Mouse (Mus musculus) lung, embryonic 16.5 days (tissue): ENCODE data around the gene Hdac9. TPM values are rescaled to one million over a fixed set of nuclear protein-coding genes. Genes with fewer than 3 reads are reported as not detected.

Experiments
- ATAC-seq: fragments of 200-750 bp; cut with Nextera tagmentation; 2 replicates; pipeline ENCODE4 v1.8.0; 2017; ENCODE audit warnings: low read depth, mild to moderate bottlenecking, moderate library complexity
- H3K27ac ChIP-seq: fragments of 300-500 bp; sonication (generic); 2 replicates; pipeline ENCODE4 v1.5.1; 2014; ENCODE audit warnings: mild to moderate bottlenecking, control low read depth, low read length
- H3K27me3 ChIP-seq: fragments of 300-500 bp; sonication (generic); 2 replicates; pipeline ENCODE4 v1.6.1; 2014; ENCODE audit warnings: low read depth, low read length, mixed read lengths; ENCODE audit not compliant: control insufficient read depth, insufficient read depth
- H3K36me3 ChIP-seq: fragments of 300-500 bp; sonication (generic); 2 replicates; pipeline ENCODE4 v1.6.1; 2014; ENCODE audit warnings: low read length; ENCODE audit not compliant: control insufficient read depth, insufficient read depth
- H3K4me1 ChIP-seq: fragments of 300-500 bp; sonication (generic); replicated peaks from 2 replicates; pipeline ENCODE4 v1.6.1; 2014; ENCODE audit warnings: low read length, mixed read lengths; ENCODE audit not compliant: control insufficient read depth, insufficient read depth
- H3K4me2 ChIP-seq: fragments of 300-500 bp; sonication (generic); 2 replicates; pipeline ENCODE4 v1.6.1; 2014; ENCODE audit warnings: low read depth, low read length, control low read depth
- H3K4me3 ChIP-seq: fragments of 300-500 bp; sonication (generic); 2 replicates; pipeline ENCODE4 v1.5.1; 2014; ENCODE audit warnings: mild to moderate bottlenecking, low read length, control low read depth
- H3K9ac ChIP-seq: fragments of 300-500 bp; sonication (generic); 2 replicates; pipeline ENCODE4 v1.6.1; 2014; ENCODE audit warnings: low read length, control low read depth
- H3K9me3 ChIP-seq: fragments of 300-500 bp; sonication (generic); 2 replicates; pipeline ENCODE4 v1.6.1; 2016; ENCODE audit warnings: low read length; ENCODE audit not compliant: control insufficient read depth
- WGBS: fragments of 180-500 bp; shearing (Covaris S2); extraction: QIAGEN DNeasy Blood & Tissue Kit; methylation state at CpG from one replicate; pipeline ENCODE4 v1.1.7; 2014; 5-methylcytosine and 5-hydroxymethylcytosine counted together
- polyA plus RNA-seq: library from polyadenylated mRNA; unstranded; fragments of >200 nt; fragmentation: Nextera tagmentation; extraction: Ambion mirVana; gene quantifications from 2 replicates; pipeline ENCODE4 v1.2.1, GENCODE M21; 2015

Gene Hdac9
- polyA plus RNA-seq, 1 experiment from 2014 or later, result 5.9 TPM

DNA sequence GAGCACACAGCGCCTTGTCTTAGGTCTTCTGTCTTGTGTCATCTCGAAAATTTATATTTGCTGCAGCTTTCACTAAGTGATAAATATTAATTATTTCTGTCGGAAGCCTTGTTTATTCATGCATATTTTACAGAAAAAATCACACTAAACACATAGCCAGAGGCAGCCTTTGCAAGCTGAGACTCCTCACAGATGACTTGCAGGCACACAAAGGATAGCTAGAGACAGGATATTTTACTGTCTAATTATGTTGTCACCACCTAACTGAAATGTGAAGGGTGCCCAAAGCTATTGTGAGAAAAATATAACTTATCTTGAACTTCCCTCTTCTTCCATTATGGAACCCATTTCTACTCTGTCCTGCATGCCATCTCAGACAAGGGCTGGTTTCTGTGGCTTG is 258.3 kb downstream of the Hdac9 start:
- H3K4me2 ChIP-seq, result no peak overlapping the region
- no peak overlapping the region for H3K27ac ChIP-seq
- no peak overlapping the region for H3K9ac ChIP-seq
- WGBS, result 60% methylated on average over 3 of the region's 3 CpGs
- H3K4me3 ChIP-seq, result no peak overlapping the region
- no peaks in the 10 kb centered on the region for H3K9me3 ChIP-seq
- ATAC-seq, result no peak
- H3K36me3 ChIP-seq, result no peaks in the 10 kb centered on the region
- no peaks in the 10 kb centered on the region for H3K4me1 ChIP-seq
- H3K27me3 ChIP-seq, result no peaks in the 10 kb centered on the region

- no peaks in the 10 kb centered on the region for H3K4me1 ChIP-seq
- H3K4me2 ChIP-seq, result no peak overlapping the region
- 41% methylated on average over 6 of the region's 6 CpGs for WGBS
- no peaks in the 10 kb centered on the region for H3K36me3 ChIP-seq
- no peak overlapping the region for H3K9ac ChIP-seq
- no peak overlapping the region for H3K27ac ChIP-seq
- no peak for ATAC-seq
- H3K4me3 ChIP-seq, result no peak overlapping the region
- no peaks in the 10 kb centered on the region for H3K9me3 ChIP-seq
- no peaks in the 10 kb centered on the region for H3K27me3 ChIP-seq
Measured at GRCm38 (mm10) chr12:34658119-34658518, 258.8 kb downstream of the Hdac9 start.

GRCm38 (mm10) chr12:34653615-34654014 is 263.3 kb downstream of the Hdac9 start:
- Histone ChIP-seq H3K27me3 (no peaks in the 10 kb centered on the region), H3K4me3 (no peak overlapping the region), H3K9ac (no peak overlapping the region), H3K27ac (no peak overlapping the region), H3K4me2 (no peak overlapping the region), H3K9me3 (no peaks in the 10 kb centered on the region), H3K36me3 (no peaks in the 10 kb centered on the region), H3K4me1 (no peaks in the 10 kb centered on the region)
- WGBS, result 27% methylated on average over 3 of the region's 3 CpGs
- ATAC-seq, result no peak

DNA sequence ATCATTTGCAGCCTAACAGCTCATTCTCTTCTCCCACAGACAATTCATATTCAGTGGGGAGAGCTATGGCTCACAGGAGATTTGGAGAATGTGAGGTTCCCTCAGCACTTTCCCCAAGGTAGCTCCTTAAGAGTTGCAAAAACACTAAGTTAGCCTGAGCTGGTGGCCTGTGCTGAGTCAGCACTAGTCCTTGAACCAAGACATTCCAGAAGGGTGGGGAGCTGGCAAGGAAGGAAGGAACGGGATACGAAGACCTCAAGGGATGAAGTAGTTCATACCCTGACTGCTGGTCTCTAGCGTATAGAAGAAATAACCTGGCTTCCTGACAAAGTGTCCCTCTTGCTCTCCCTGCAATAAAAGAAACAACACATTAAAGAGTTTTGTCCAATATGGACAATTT is 268.1 kb downstream of the Hdac9 start:
- Histone ChIP-seq H3K9ac (no peak overlapping the region), H3K36me3 (no peaks in the 10 kb centered on the region), H3K27me3 (no peaks in the 10 kb centered on the region), H3K4me2 (no peak overlapping the region), H3K9me3 (no peaks in the 10 kb centered on the region), H3K4me3 (no peak overlapping the region), H3K27ac (no peak overlapping the region), H3K4me1 (no peaks in the 10 kb centered on the region)
- WGBS, result 43% methylated on average over 3 of the region's 3 CpGs
- ATAC-seq, result no peak

DNA sequence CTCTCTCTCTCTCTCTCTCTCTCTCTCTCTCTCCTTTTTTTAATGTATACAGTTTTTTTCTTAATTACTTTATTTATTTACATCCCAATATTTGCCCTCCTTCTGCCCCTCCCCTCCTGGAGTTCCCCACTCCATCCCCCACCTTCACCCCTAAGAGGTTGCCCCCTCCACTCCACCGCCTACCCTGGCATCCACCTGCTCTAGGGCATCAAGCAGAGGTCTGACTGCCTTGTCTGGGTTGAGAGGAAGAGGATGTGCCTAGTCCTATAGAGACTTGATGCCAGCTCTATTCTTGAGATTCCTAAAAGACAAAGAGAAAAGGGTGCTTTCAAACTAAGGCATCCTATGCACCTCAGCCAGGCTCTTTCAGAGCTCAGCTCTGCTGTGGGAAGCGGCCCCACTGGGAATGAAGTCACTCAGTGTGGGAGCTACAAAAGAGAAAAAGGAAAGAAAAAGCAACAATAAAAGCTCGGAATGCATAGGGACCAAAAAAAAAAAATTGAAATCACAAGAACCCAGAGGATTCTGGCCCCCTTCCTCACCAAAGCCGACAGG is 275.1 kb downstream of the Hdac9 start:
- H3K27me3 ChIP-seq, result no peaks in the 10 kb centered on the region
- 73% methylated on average over 4 of the region's 4 CpGs for WGBS
- H3K9me3 ChIP-seq, result no peaks in the 10 kb centered on the region
- no peak overlapping the region for H3K9ac ChIP-seq
- no peak overlapping the region for H3K4me2 ChIP-seq
- H3K27ac ChIP-seq, result no peak overlapping the region
- no peaks in the 10 kb centered on the region for H3K4me1 ChIP-seq
- no peaks in the 10 kb centered on the region for H3K36me3 ChIP-seq
- no peak overlapping the region for H3K4me3 ChIP-seq
- ATAC-seq, result no peak

GRCm38 (mm10) chr12:34637238-34638124 is 279.4 kb downstream of the Hdac9 start:
- no peaks in the 10 kb centered on the region for H3K27me3 ChIP-seq
- no peak overlapping the region for H3K4me3 ChIP-seq
- no peaks in the 10 kb centered on the region for H3K36me3 ChIP-seq
- WGBS, result 39% methylated on average over 16 of the region's 16 CpGs
- H3K9ac ChIP-seq, result no peak overlapping the region
- no peaks in the 10 kb centered on the region for H3K9me3 ChIP-seq
- H3K27ac ChIP-seq, result no peak overlapping the region
- ATAC-seq, result no peak
- no peaks in the 10 kb centered on the region for H3K4me1 ChIP-seq
- no peak overlapping the region for H3K4me2 ChIP-seq

GRCm38 (mm10) chr12:34619101-34619500 is 297.8 kb downstream of the Hdac9 start:
- 70% methylated on average over 5 of the region's 5 CpGs for WGBS
- Histone ChIP-seq H3K4me3 (no peak overlapping the region), H3K4me2 (no peak overlapping the region), H3K27me3 (no peaks in the 10 kb centered on the region), H3K9me3 (no peaks in the 10 kb centered on the region), H3K27ac (no peak overlapping the region), H3K36me3 (no peaks in the 10 kb centered on the region), H3K4me1 (no peaks in the 10 kb centered on the region), H3K9ac (no peak overlapping the region)
- no peak for ATAC-seq

DNA sequence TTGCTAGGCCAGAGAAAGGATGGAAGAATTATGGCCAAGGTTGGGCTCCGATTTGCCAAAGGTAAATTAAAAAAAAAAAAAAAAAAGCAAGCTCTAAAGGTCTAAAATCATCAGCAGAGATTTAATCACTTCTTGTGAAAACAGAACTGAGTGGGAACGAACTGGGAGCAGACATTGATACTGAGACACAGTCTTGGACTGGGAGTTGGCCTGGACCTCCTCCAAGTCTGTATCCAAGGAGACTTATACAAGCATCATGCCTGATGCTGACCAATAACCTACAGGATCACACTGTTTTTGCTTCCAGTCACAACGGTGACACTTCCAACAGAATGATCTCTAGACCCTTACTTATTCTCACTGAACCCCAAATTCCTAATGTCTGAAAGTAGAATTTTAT is 298.6 kb downstream of the Hdac9 start:
- H3K27me3 ChIP-seq, result no peaks in the 10 kb centered on the region
- no peaks in the 10 kb centered on the region for H3K4me1 ChIP-seq
- no peak overlapping the region for H3K4me3 ChIP-seq
- no peak overlapping the region for H3K27ac ChIP-seq
- no peak overlapping the region for H3K4me2 ChIP-seq
- no peaks in the 10 kb centered on the region for H3K36me3 ChIP-seq
- 54% methylated on average over 3 of the region's 3 CpGs for WGBS
- no peak overlapping the region for H3K9ac ChIP-seq
- H3K9me3 ChIP-seq, result no peaks in the 10 kb centered on the region
- no peak for ATAC-seq

- WGBS, result 62% methylated on average over 10 of the region's 10 CpGs
- H3K9ac ChIP-seq, result no peak overlapping the region
- ATAC-seq, result no peak
- H3K36me3 ChIP-seq, result no peaks in the 10 kb centered on the region
- no peaks in the 10 kb centered on the region for H3K9me3 ChIP-seq
- no peaks in the 10 kb centered on the region for H3K4me1 ChIP-seq
- no peaks in the 10 kb centered on the region for H3K27me3 ChIP-seq
- H3K4me2 ChIP-seq, result no peak overlapping the region
- H3K4me3 ChIP-seq, result no peak overlapping the region
- no peak overlapping the region for H3K27ac ChIP-seq
Measured at GRCm38 (mm10) chr12:34617836-34618235, 299.1 kb downstream of the Hdac9 start.
